Mouse (Mus musculus): Measurements from ENCODE around the gene Tfdp1. TPM values are rescaled to one million over a fixed set of nuclear protein-coding genes. Genes with fewer than 3 reads are reported as not detected.

Gene Tfdp1
- 73.7 TPM in 2 replicates for polyA plus RNA-seq (2015; fragmentation: Nextera tagmentation; extraction: Ambion mirVana)

DNA sequence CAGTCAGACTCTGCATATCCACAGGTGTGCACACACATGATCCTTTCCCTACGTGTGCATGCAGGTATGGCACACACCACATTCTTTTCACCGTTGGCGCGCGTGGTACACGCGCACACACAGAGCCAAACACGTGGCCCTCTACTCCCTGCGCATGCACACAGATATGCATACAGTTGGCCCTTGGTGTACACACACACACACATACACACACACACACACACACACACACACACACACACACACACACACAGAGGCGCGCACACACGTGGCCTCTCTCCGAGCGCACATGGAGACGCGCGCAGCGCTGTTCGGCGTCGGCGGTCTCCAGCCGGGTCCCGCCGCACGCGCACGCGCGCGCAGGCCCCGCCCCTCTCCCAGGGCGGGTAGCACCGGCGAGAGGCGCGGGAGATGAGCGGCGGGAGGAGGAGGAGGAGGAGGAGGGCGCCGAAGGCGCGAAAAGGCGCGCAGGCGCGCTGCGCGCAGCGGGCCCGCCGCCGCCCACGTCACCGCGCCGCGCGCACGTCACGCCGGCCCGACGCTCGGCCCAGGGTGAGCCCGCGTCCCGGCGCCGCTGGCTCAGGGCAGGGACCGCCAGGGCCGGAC lies at the start of gene Tfdp1:
TSS of gene Tfdp1 (plus strand) at position 497 of the 606 bp plus-strand sequence.

GRCm38 (mm10) chr8:13396725-13397124 lies 58.2 kb downstream of the Tfdp1 start, which contains the start of gene Atp4b:
TSS of gene Atp4b (minus strand) at chr8:13396825.

DNA sequence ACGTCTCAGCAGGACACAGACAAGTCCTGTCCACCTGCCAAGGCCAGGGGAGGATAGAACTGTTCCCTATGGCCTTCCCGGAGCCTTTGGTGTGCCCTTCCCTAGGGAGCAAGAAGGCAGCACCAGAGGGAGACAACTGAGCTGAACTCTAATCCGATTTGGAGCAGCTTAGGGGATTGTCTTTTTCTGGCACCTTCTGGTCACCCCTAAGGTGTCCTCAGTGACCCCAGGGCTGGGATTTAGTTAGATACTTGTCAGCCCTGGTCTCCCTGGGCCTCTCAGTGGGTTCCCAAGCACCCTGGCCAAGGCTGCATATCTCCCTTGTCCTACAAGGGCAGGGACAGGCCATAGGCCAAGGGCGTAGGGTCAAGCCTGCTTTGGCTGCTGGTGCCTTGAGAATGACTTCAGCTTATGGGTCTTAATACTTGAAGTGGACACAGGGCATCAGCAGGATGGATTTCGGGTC lies 66.1 kb downstream of the Tfdp1 start, which contains the start of gene Grk1:
TSS of gene Grk1 (plus strand) at position 416 of the 466 bp plus-strand sequence.

Other genes with a start within 250 kb of the Tfdp1 start
- 25.8 and 28.4 TPM in 2 replicates for gene Pcid2, start 233.3 kb upstream of the Tfdp1 start, polyA plus RNA-seq (2015; fragmentation: Nextera tagmentation; extraction: Ambion mirVana)
- gene Cul4a, start 233.1 kb upstream of the Tfdp1 start, polyA plus RNA-seq (2015; fragmentation: Nextera tagmentation; extraction: Ambion mirVana), result 53.5 and 54.3 TPM in 2 replicates
- gene Lamp1, start 179.6 kb upstream of the Tfdp1 start, polyA plus RNA-seq (2015; fragmentation: Nextera tagmentation; extraction: Ambion mirVana), result 395 and 409 TPM in 2 replicates
- 19.1 and 19.8 TPM in 2 replicates for gene Grtp1, start 138.1 kb upstream of the Tfdp1 start, polyA plus RNA-seq (2015; fragmentation: Nextera tagmentation; extraction: Ambion mirVana)
- gene Adprhl1, start 84.6 kb upstream of the Tfdp1 start, polyA plus RNA-seq (2015; fragmentation: Nextera tagmentation; extraction: Ambion mirVana), result 0.48 and 1.1 TPM in 2 replicates
- 24.0 and 28.9 TPM in 2 replicates for gene Dcun1d2, start 50.6 kb upstream of the Tfdp1 start, polyA plus RNA-seq (2015; fragmentation: Nextera tagmentation; extraction: Ambion mirVana)
- gene Tmco3, start 50.6 kb upstream of the Tfdp1 start, polyA plus RNA-seq (2015; fragmentation: Nextera tagmentation; extraction: Ambion mirVana), result 38.1 and 38.7 TPM in 2 replicates
- not detected in 2 replicates for gene Atp4b, start 58.1 kb downstream of the Tfdp1 start, polyA plus RNA-seq (2015; fragmentation: Nextera tagmentation; extraction: Ambion mirVana)
- 0.03 TPM in 1 of 2 replicates, not detected in the other for gene Grk1, start 66.3 kb downstream of the Tfdp1 start, polyA plus RNA-seq (2015; fragmentation: Nextera tagmentation; extraction: Ambion mirVana)
- 6.6 and 7.2 TPM in 2 replicates for gene Tmem255b, start 96.4 kb downstream of the Tfdp1 start, polyA plus RNA-seq (2015; fragmentation: Nextera tagmentation; extraction: Ambion mirVana)
- gene Gas6, start 155.7 kb downstream of the Tfdp1 start, polyA plus RNA-seq (2015; fragmentation: Nextera tagmentation; extraction: Ambion mirVana), result 89.7 and 89.9 TPM in 2 replicates
- gene 1700029H14Rik, start 223.7 kb downstream of the Tfdp1 start, polyA plus RNA-seq (2015; fragmentation: Nextera tagmentation; extraction: Ambion mirVana), result not detected in 2 replicates